Mouse (Mus musculus): ENCODE data around the gene Catip.

GRCm38 (mm10) chr1:74386714-74387385 is 24.9 kb downstream of the Catip start:
- TF ChIP-seq CTCF (IDR thresholded peaks at IDR 0.05; ENCODE audit: low read depth, low read length) (peak; percentile 57), GATA2 (IDR thresholded peaks at IDR 0.05; ENCODE audit: borderline replicate concordance, low read depth, low read length) (no peak), POLR2AphosphoS5 (IDR thresholded peaks at IDR 0.05; ENCODE audit: insufficient replicate concordance, low read depth, low read length) (no peak)

Data from G1E (cell line).